Mouse (Mus musculus) stomach, postnatal 0 days (tissue): Measurements from ENCODE around the gene Mlx.

Source experiments
- CTCF ChIP-seq: IDR thresholded peaks from 2 replicates; pipeline ENCODE4 v1.5.1; 2016; ENCODE audit warnings: antibody characterized with exemption, low read depth, mild to moderate bottlenecking, moderate library complexity
- EP300 ChIP-seq: optimal IDR thresholded peaks from 2 replicates; pipeline ENCODE3; 2016; ENCODE audit warnings: antibody characterized with exemption

DNA sequence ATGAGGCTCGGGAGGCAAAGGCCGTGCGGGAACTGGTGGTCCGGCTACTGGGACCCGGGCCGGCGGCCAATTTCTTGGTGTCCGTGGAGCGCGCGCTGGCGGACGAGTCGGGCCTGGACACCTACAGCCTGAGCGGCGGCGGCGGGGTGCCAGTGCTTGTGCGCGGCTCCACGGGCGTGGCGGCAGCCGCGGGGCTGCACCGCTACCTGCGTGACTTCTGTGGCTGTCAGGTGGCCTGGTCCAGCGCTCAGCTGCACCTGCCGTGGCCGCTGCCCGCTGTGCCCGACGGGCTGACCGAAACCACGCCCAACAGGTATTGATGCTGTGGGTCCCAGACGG, 16.9 kb upstream of the Mlx start:
- no peak for TF ChIP-seq CTCF
- no peak for TF ChIP-seq EP300
